Comparison of ENCODE assay signal across 28 mouse cellular contexts in the genomic region with DNA sequence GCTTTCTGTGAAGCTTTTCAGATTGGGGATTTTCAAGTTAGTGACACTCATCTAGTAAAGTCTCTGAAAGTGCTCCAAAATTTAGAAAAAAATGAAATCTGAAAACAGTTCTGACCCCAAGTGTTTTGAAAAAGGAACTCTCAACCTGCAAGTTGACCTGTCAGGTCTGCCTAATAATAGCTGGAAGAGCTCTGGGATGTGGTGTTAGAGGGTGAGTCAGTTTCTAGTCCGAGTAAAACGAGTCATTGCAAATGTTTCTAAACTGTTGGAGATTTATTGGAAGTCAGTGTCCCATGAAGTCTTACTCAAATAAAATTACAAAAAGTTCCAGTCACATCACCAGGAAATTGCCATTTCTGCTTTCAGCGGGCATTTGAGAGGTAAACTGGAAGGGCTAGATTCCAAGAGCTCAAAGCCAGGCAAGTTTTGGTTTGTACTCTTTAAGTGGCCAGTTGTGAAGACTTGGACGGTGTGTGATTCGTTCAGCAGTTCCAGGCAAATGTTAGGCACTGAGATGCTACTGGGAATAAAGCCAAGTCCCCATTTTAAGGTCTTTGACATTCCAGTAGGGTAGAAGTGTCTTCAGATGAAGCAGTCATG. TPM values are rescaled to one million over a fixed set of nuclear protein-coding genes. Genes with fewer than 3 reads are reported as not detected.
DNase-seq lines count a peak whose midpoint lies in the region; ATAC-seq and TF ChIP-seq lines count a peak whose summit lies in the region.
"Had no signal": no experiment of that assay in that cellular context is flagged by ENCODE, and none has a peak within 500 bp of the region (broad histone marks: within the 10 kb centered on the region; RNA-seq: fewer than 3 reads in every experiment).

No protein-coding gene starts in this region.

- H3K79me2 ChIP-seq in liver, adult 2 months (ENCODE audit: control insufficient read depth, insufficient read depth, low read length) = peaks cover 42% of the 10 kb centered on the region; the same call in 1 of the 2 replicates

- 51% methylated on average over 5 of the region's 5 CpGs for WGBS in liver, adult 2 months
- 88% methylated on average over 5 of the region's 5 CpGs for WGBS in liver, embryonic 11.5 days
- 67% methylated on average over 5 of the region's 5 CpGs for WGBS in stomach, embryonic 15.5 days

- no peak overlapping the region for H3K9ac ChIP-seq in liver, adult 2 months (ENCODE audit: low read depth, low read length)
- no peak overlapping the region for H3K9ac ChIP-seq in liver, embryonic 11.5 days (ENCODE audit: low read depth, low read length)
- no peak overlapping the region for H3K9ac ChIP-seq in stomach, embryonic 15.5 days
- H3K9ac ChIP-seq: forebrain, embryonic 15.5 days; kidney, embryonic 15.5 days; limb, embryonic 12.5 days; liver, embryonic 13.5 days; lung, embryonic 15.5 days; midbrain, embryonic 15.5 days; neural tube, embryonic 13.5 days had no signal

- no peak for TF ChIP-seq POLR2A in liver, adult 2 months (IDR thresholded peaks at IDR 0.05; ENCODE audit: extremely low read depth, insufficient read depth, low read length)

- no peaks in the 10 kb centered on the region for H3K27me3 ChIP-seq in liver, adult 2 months (ENCODE audit: control insufficient read depth, insufficient read depth, low read length)
- H3K27me3 ChIP-seq in liver, embryonic 11.5 days (replicated peaks; ENCODE audit: control insufficient read depth, insufficient read depth, low read length) = no peaks in the 10 kb centered on the region
- no peaks in the 10 kb centered on the region for H3K27me3 ChIP-seq in stomach, embryonic 15.5 days (replicated peaks)
- H3K27me3 ChIP-seq: forebrain, embryonic 15.5 days; kidney, embryonic 15.5 days; limb, embryonic 12.5 days; liver, embryonic 13.5 days; lung, embryonic 15.5 days; megakaryocyte, embryonic 14.5 days; midbrain, embryonic 15.5 days; neural tube, embryonic 13.5 days had no signal

- peaks cover 2% of the 10 kb centered on the region; the same call in 1 of the 2 replicates for H3K36me3 ChIP-seq in liver, adult 2 months (ENCODE audit: control insufficient read depth, insufficient read depth, low read length)
- no peaks in the 10 kb centered on the region for H3K36me3 ChIP-seq in liver, embryonic 11.5 days (ENCODE audit: control insufficient read depth, insufficient read depth, low read length)
- H3K36me3 ChIP-seq in stomach, embryonic 15.5 days = no peaks in the 10 kb centered on the region
- H3K36me3 ChIP-seq: forebrain, embryonic 15.5 days; kidney, embryonic 15.5 days; limb, embryonic 12.5 days; liver, embryonic 13.5 days; lung, embryonic 15.5 days; midbrain, embryonic 15.5 days; neural tube, embryonic 13.5 days had no signal

- TF ChIP-seq CTCF in liver, adult 2 months (IDR thresholded peaks at IDR 0.05; ENCODE audit: low read depth, low read length) = no peak

- intact Hi-C loops in gastrocnemius, postnatal 36 days (cut with DNase I) = loop anchor here (5.0 kb wide), 1 partner anchor 38 kb away; a partner anchor contains a TSS

- no peak for ATAC-seq in liver, embryonic 11.5 days (replicated peaks; ENCODE audit: low FRiP score)
- ATAC-seq in stomach, embryonic 15.5 days (ENCODE audit: insufficient read depth, low FRiP score, low read depth) = no peak
- ATAC-seq: CD4-positive, CD25-positive, alpha-beta regulatory T cell, adult 4 months; forebrain, embryonic 15.5 days; hindbrain, embryonic 16.5 days; intestine, embryonic 16.5 days; midbrain, embryonic 15.5 days had no signal

- H3K4me3 ChIP-seq in liver, adult 2 months (ENCODE audit: insufficient read depth, low read depth, low read length) = no peak overlapping the region
- no peak overlapping the region for H3K4me3 ChIP-seq in liver, embryonic 11.5 days (ENCODE audit: low read depth, low read length)
- no peak overlapping the region for H3K4me3 ChIP-seq in stomach, embryonic 15.5 days (replicated peaks)
- H3K4me3 ChIP-seq: forebrain, embryonic 15.5 days; kidney, embryonic 15.5 days; limb, embryonic 12.5 days; liver, embryonic 13.5 days; lung, embryonic 15.5 days; midbrain, embryonic 15.5 days; myocyte; neural tube, embryonic 13.5 days had no signal

- no peaks in the 10 kb centered on the region for H3K9me3 ChIP-seq in liver, embryonic 11.5 days (ENCODE audit: control insufficient read depth, low read length)
- H3K9me3 ChIP-seq in stomach, embryonic 15.5 days = no peaks in the 10 kb centered on the region
- H3K9me3 ChIP-seq: forebrain, embryonic 15.5 days; kidney, embryonic 15.5 days; limb, embryonic 12.5 days; liver, embryonic 13.5 days; lung, embryonic 15.5 days; megakaryocyte, embryonic 14.5 days; midbrain, embryonic 15.5 days; neural tube, embryonic 13.5 days had no signal

- peaks cover 9% of the 10 kb centered on the region for H3K4me1 ChIP-seq in liver, adult 2 months (ENCODE audit: control insufficient read depth, insufficient read depth, low read length)
- H3K4me1 ChIP-seq in liver, embryonic 11.5 days (replicated peaks; ENCODE audit: control insufficient read depth, insufficient read depth, low read length) = peaks cover 10% of the 10 kb centered on the region
- peaks cover 9% of the 10 kb centered on the region; the same call in 1 of the 2 replicates for H3K4me1 ChIP-seq in stomach, embryonic 15.5 days

- H3K4me2 ChIP-seq in liver, embryonic 11.5 days = no peak overlapping the region
- no peak overlapping the region for H3K4me2 ChIP-seq in stomach, embryonic 15.5 days
- H3K4me2 ChIP-seq: forebrain, embryonic 15.5 days; kidney, embryonic 15.5 days; limb, embryonic 12.5 days; liver, embryonic 13.5 days; lung, embryonic 15.5 days; midbrain, embryonic 15.5 days; neural tube, embryonic 13.5 days had no signal

- peak; percentile 34 to 64 for DNase-seq in adrenal gland, adult (ENCODE audit: inconsistent age in 2 of 2, low spot score in 1 of 2)
- no peak for DNase-seq in adrenal gland, postnatal 14 days
- DNase-seq in liver, adult 2 months (ENCODE audit: extremely low read depth, low read depth, low spot score) = peak; percentile 30
- no peak for DNase-seq in liver, embryonic 11.5 days (ENCODE audit: low spot score)
- DNase-seq in 3T3-L1 (ENCODE audit: low read depth, low spot score) = peak; percentile 52
- no peak for DNase-seq in gastrocnemius, postnatal 36 days
- DNase-seq: adrenal gland, postnatal 25 days; cerebellum, adult 9-10 months; gastrocnemius, postnatal 25 days; kidney, postnatal 4 days; liver, embryonic 13.5 days; retina, postnatal 1 day; right cerebral cortex, postnatal 25 days; spleen, adult 18-20 months; thymus, adult 18-20 months; thymus, postnatal 36 days had no signal

- H3K27ac ChIP-seq in liver, adult 2 months (replicated peaks; ENCODE audit: insufficient read depth, low read depth, low read length) = no peak overlapping the region
- H3K27ac ChIP-seq in liver, embryonic 11.5 days (ENCODE audit: low read depth, low read length) = no peak overlapping the region
- H3K27ac ChIP-seq in stomach, embryonic 15.5 days = 0 out of 2 replicates have a peak overlapping the region, but pooled peaks have one; percentile 26
- H3K27ac ChIP-seq: forebrain, embryonic 15.5 days; kidney, embryonic 15.5 days; limb, embryonic 12.5 days; liver, embryonic 13.5 days; lung, embryonic 15.5 days; midbrain, embryonic 15.5 days; neural tube, embryonic 13.5 days had no signal

RNA-seq across cellular contexts. Expression of a gene that starts 3.3 kb away (rescaled TPM):
- 72.1 and 77.9 TPM in 2 replicates for total RNA-seq in adrenal gland, postnatal 14 days (2021)
- 35.1 and 41.7 TPM in 2 replicates for total RNA-seq in liver, adult 2 months (2014; rRNA removed)
- polyA plus RNA-seq in liver, adult 2 months (2012; rRNA removed) = 25.4 and 31.6 TPM in 2 replicates
- 62.4 and 70.0 TPM in 2 replicates for polyA plus RNA-seq in liver, embryonic 11.5 days (2014; fragmentation: Nextera tagmentation; extraction: Ambion mirVana)
- 85.0 and 89.9 TPM in 2 replicates for polyA plus RNA-seq in stomach, embryonic 15.5 days (2015; fragmentation: Nextera tagmentation; extraction: Ambion mirVana)
- 10 to 100 TPM; 59.6 to 62.0 TPM for total RNA-seq in gastrocnemius, postnatal 36 days (2021)

RNA-seq across cellular contexts. Expression of a gene that starts 36.9 kb away (rescaled TPM):
- total RNA-seq in adrenal gland, postnatal 14 days (2021) = 73.9 and 75.9 TPM in 2 replicates
- total RNA-seq in liver, adult 2 months (2014; rRNA removed) = 1.9 and 2.6 TPM in 2 replicates
- polyA plus RNA-seq in liver, adult 2 months (2012; rRNA removed) = 1.0 and 1.1 TPM in 2 replicates
- polyA plus RNA-seq in liver, embryonic 11.5 days (2014; fragmentation: Nextera tagmentation; extraction: Ambion mirVana) = 19.6 and 22.9 TPM in 2 replicates
- 26.1 and 32.4 TPM in 2 replicates for polyA plus RNA-seq in stomach, embryonic 15.5 days (2015; fragmentation: Nextera tagmentation; extraction: Ambion mirVana)
- total RNA-seq in gastrocnemius, postnatal 36 days (2021) = 1 to 10 TPM; 2.7 to 3.2 TPM

Comparison
In these comparisons a context has a peak if more than half of its experiments do, and no peak if none do; other contexts are left out.
1. DNase-seq: peak in adrenal gland, adult (2 of 2), liver, adult 2 months (single experiment) and 3T3-L1 (single experiment); none in adrenal gland, postnatal 14 days (single experiment), liver, embryonic 11.5 days (single experiment) and gastrocnemius, postnatal 36 days (0 of 2).
2. RNA of a gene that starts 36.9 kb away (total RNA-seq): 73.9 to 75.9 TPM in adrenal gland, postnatal 14 days; 2.7 to 3.2 TPM in gastrocnemius, postnatal 36 days and 1.9 to 2.6 TPM in liver, adult 2 months; every median in the first group is over 10 times any median in the second.